Mouse (Mus musculus): ENCODE results near the gene Pepd. TPM values are rescaled to one million over a fixed set of nuclear protein-coding genes. Genes with fewer than 3 reads are reported as not detected.

The Pepd gene
- total RNA-seq, 4 experiments from 2014 or later, result 32.5 to 36.0 (median 33.8) TPM

- peak; percentile 24 to 26 for DNase-seq (ENCODE audit: low spot score in 2 of 2)
Measured at GRCm38 (mm10) chr7:35026838-35027291, 114.7 kb downstream of the Pepd start.

DNA sequence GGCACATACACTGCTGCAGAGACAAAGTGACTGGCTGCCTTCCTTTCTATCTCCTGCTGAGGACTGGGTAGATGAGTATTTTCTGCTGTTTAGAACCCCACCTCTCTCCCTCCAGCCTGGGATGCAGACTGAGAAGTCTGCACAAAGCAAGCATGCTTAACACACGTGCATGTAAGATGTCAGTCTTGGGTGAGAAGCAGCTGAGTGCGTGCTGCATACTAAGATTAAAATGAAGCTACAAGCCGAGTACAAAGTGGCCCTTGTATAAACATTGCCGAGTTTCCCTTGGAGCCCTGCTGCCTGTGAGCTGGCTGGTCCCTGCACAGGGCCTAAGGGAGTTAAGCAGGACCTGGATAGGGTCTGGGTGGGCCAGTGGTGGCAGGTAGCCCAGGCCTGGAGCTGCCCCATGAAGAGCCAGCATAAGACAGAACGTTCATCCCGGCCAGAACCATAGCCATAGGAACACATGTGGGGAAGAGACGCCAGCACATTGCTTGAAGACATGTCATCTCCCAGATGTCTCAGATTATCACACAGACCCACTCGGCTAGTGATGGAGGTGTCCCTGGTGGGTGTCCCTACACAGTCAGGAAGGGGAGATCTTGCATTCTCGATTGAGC, 115.7 kb downstream of the Pepd start:
- no peak for DNase-seq (ENCODE audit: low spot score in 2 of 2)

DNA sequence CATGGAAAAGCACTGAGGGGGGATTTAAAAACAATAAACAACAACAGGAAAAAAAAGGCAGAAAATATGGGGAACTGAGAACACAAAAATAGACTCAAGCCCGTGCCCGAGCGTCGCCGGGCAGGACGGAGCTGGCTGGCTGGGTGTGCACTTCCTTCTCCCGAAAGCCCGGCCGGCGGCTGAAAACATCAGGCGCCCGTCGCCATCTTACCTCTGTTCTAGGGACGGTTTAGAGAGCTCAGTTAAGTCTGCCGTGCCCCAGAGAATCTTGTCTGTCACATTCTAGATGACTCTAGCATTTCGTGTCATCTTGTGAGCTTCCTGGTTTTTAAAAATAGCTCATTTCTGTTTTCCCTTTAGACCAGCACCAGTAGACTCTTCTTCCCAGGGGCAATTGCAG, 116.4 kb downstream of the Pepd start:
- DNase-seq (ENCODE audit: low spot score in 2 of 2), result no peak

DNA sequence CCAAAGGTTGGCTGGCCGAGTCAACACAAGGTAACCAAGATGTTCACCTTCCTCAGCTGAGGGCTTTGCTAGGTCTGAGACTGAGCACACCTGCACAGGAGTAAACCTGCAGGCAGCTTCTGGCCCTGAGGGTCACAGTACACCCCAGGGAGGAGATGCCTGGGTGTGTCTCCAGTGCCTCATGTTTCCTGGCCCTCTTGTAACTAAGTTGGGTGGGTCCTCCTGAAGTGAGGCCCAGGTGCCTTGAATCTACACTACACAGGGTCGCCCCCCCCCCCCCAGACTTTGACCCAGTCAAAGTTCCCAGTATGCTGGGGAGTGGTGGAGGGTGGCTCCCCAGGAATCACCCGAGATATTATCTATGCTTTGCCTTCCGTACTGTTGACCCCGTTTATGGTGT, 117.0 kb downstream of the Pepd start:
- no peak for DNase-seq (ENCODE audit: low spot score in 2 of 2)

DNA sequence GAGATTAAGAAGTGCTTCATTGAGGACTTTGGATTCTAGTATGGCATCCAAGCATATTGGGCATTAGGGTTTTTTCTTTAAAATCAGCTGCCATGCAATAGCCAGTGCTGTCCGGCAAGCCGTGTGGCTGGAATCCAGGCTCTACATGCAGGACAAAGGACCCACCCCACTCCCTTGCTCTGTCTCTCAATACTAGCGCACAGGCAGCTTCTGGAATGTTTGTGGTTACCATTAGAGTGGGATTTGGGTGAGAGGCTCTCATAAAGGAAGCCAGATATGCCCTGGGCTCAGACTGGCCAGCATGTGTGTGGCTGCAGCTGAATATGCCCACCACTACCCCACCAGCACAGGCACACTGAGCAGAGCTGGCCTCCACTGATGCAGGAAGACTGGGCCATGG, 117.5 kb downstream of the Pepd start:
- DNase-seq (ENCODE audit: low spot score in 2 of 2), result no peak

DNA sequence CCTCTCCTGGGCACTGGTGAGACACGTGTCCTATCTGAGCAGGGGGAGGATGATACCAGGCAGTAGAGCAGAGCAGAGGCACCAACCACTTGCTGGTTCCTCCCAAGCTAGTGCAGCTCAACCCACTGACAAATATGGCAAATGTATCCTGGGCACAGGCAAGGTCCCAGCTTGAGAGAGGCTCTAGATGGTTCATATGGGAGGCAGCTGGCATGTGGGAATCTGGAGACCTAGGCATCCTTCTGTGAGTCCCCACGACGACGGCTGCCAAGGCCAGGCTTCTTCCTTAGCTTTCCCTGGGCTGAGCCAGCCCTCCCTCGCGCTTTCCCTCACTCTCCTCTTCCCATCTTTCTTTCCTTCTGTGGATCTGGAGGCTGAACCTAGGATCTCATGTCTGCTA, 118.4 kb downstream of the Pepd start:
- no peak for DNase-seq (ENCODE audit: low spot score in 2 of 2)

GRCm38 (mm10) chr7:35035141-35035553, 123.0 kb downstream of the Pepd start:
- no peak for DNase-seq (ENCODE audit: low spot score in 2 of 2)

- no peak for DNase-seq (ENCODE audit: low spot score in 2 of 2)
Measured at GRCm38 (mm10) chr7:35035565-35035964, 123.4 kb downstream of the Pepd start.

- DNase-seq (ENCODE audit: low spot score in 2 of 2), result peak in 1 of 2 experiments; percentile 53
Measured at GRCm38 (mm10) chr7:35036266-35036731, 124.1 kb downstream of the Pepd start.

DNA sequence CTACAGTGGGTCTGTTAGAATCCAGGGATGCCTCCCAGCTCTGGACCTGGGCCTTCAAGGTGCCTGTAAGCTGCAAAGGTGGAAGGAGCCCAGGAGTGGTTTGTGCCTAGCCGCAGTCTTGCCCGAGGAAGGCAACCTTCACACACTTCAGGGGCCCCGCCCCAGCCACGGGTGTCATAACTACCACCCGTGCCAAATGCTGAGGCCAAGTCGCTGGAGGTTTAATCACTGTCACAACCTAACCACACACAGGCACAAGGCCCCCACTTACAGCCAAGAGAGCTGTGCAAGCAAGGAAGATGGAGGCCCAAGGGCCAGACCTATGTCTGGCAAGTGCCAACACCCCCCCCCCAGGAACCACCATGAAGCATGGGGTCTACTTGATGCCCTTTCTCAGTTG, 125.2 kb downstream of the Pepd start:
- DNase-seq (ENCODE audit: low spot score in 2 of 2), result no peak

DNA sequence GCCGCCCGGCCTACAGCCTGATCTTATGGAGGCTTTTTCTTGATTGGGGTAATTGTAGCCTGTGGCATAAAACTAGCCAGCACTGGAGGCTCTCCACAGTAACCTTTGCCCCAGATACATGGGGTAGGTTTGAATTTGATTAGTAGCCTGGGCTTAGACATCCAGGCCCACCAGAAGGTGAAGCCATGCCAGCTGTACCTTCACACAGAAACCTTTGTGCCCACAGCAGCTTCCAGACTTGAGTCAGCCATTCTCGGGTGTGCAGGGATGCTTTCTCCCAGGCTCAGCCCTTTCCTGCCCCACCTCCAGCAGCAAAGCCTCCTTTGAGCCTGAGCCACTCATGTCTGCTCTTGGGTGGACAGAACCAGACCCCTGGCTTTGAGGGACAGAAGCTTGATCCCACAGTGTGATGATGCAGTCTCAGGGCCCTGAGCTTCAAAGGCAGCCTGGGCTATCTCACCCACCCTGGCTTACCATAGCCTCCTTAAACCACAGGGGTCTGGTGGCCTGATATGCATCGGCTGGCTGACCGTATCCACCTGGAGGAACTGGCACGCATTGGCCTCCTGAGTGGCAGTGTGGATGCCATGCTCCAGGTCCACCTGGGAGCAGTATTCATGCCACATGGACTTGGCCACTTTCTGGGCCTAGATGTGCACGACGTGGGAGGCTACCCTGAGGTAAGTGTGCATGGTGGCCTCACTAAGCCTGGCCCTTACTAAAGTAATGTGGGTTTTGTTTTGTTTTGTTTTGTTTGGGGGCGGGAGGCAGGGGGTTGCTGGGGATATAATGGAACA, 128.2 kb downstream of the Pepd start:
- DNase-seq (ENCODE audit: low spot score in 2 of 2), result no peak

DNA sequence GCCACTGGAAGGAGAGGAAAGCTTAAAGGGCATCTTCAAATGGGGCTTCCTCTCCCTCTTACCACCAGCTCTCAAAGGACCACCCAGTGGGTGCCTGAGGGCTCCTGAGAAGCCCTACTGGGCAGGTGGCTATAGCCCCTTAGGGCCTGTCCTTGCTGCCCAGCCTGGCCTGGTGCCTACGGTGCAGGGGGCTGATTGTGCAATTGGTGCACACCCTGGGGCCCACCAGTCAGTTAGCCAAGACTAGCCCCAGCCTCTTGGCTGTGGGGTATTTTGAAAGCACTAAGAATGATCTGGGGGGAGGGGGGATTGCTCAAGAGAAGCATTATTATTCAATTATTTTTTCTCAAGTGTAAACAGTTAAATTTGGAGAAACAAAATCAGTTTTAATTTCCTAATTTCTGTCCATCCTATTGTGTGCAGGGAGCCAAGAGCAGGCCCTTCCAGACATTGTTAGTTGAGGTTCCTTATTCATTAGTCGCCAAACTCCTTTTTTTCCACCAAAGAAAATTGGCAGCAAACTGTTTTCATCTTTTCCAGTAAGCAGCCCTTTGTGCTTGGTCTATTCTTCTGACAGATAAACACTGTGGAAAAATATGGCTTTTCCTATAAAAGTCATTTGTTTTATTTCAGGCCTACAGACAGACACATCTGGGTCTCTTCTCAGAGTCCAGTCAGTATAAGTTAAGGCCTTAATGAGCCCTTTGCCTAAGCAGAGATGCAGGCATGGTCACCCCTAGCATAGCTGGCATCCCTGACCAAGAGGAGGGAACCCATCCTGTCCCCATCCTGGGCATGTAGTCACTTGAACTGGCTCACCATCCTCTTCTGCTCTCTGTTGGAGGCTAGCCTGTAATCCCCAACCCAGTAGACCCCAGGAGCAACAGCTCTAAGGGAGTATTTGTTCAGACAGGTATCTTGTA, 129.4 kb downstream of the Pepd start:
- DNase-seq (ENCODE audit: low spot score in 2 of 2), result no peak

DNA sequence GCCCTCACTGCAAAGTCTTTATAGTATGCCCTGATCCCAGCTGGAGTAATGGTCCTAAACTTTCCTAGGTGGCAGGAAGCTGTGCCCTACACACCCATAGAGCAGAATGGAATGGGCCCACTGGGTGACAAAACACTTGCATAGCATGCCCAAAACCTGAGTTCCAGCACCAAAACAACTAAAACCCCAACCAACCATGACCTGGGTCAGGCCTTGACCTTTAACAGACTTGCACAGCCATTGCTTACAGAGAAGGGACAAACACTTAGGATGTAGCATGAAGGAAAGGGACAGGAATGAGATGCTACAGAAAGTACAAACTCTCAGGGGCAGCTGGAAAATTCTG, 130.0 kb downstream of the Pepd start:
- DNase-seq (ENCODE audit: low spot score in 2 of 2), result no peak

GRCm38 (mm10) chr7:35042759-35043217, 130.6 kb downstream of the Pepd start:
- DNase-seq (ENCODE audit: low spot score in 2 of 2), result no peak

- no peak for DNase-seq (ENCODE audit: low spot score in 2 of 2)
Measured at GRCm38 (mm10) chr7:35043266-35043817, 131.2 kb downstream of the Pepd start.

DNA sequence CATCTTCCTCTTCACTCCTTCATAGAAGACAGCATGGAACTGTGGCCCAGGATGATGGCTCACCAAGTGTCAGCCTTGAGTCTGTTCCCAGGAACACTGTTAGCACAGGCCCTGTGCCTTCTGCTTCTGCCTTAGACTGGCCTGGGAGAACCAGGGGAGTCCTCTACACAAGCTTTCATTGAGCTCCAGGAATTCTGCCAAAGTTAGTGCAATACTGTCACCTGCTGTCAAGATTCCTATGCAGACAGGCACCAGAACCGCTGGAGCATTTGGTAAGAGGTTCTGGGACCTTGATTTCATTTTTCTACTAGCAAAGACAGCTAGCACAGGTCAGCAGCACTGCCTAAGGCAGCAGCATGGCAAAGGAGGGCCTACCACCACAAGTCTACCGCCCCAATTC, 132.5 kb downstream of the Pepd start:
- DNase-seq (ENCODE audit: low spot score in 2 of 2), result no peak

- DNase-seq (ENCODE audit: low spot score in 2 of 2), result no peak
Measured at GRCm38 (mm10) chr7:35046091-35046490, 133.9 kb downstream of the Pepd start.

DNA sequence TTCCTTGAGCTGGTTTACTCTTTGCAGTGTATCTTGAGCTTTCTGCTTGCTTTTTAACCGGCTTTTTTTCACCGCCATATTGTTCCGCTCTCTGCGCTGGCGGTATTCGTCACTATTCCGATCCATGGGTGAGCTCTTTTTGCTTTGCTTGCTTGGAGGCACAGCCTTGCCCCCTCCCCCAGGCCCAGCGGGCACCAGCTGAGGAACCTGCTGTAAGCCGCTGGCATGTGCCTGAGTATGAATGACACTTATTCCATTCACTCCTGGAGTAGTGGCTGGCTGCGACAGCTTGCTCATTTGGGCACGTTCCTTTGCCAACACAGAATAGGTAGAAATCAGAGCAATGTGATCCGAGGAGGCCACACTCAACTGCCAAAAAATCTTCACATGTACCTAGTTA, 138.4 kb downstream of the Pepd start:
- no peak for DNase-seq (ENCODE audit: low spot score in 2 of 2)

DNA sequence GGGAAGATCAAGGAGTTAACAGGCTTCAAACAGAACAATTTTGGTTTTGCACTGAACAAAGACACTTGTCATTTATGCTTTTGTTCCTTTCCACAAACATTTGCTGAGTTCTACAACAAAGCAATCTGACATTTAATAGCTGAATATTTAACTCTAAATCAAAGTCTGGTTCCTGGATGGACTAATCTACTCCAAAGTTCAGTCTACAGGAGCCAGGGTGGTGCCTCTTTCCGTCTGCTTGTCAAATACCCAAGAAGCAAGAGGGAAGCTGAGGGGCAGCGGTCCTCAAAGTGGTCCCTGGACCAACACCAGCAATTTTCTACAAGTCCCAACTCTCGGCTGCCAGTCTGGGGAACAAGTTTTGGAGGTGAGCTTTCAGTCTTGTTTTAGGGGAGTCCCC, 141.0 kb downstream of the Pepd start:
- no peak for DNase-seq (ENCODE audit: low spot score in 2 of 2)

- DNase-seq (ENCODE audit: low spot score in 2 of 2), result no peak
Measured at GRCm38 (mm10) chr7:35054286-35054685, 142.1 kb downstream of the Pepd start.

- DNase-seq (ENCODE audit: low spot score in 2 of 2), result no peak
Measured at GRCm38 (mm10) chr7:35054977-35055618, 142.9 kb downstream of the Pepd start.
